Mouse (Mus musculus) gastrocnemius, adult 2 months (tissue): ENCODE data around the gene Gpatch4. TPM values are rescaled to one million over a fixed set of nuclear protein-coding genes. Genes with fewer than 3 reads are reported as not detected.

Experiments used
- DNase-seq: peaks from one replicate; pipeline ENCODE4 v3.0.0; 2022
- H3K27ac ChIP-seq: fragments of 200-600 bp; 2 replicates; pipeline ENCODE4 v1.8.1; 2022; ENCODE audit warnings: mild to moderate bottlenecking
- H3K4me3 ChIP-seq: fragments of 200-600 bp; 2 replicates; pipeline ENCODE4 v1.8.1; 2022; ENCODE audit warnings: mild to moderate bottlenecking, moderate library complexity
- CTCF ChIP-seq: fragments of 200-600 bp; IDR thresholded peaks from 2 replicates; pipeline ENCODE4 v1.8.1; 2022; ENCODE audit warnings: antibody characterized with exemption, mild to moderate bottlenecking, moderate library complexity
- intact Hi-C: fragments of 180-260 bp; cut with DNase I; formaldehyde crosslinking; loops from one replicate; pipeline ENCODE4 v1.15.1; 2025
- total RNA-seq, 2 experiments: library from RNA; stranded (reverse); gene quantifications; 2 replicates each; pipeline ENCODE4 v1.2.3; 2021

Gpatch4 gene
- total RNA-seq, 2 experiments from 2014 or later: 17.9 to 19.6 TPM

- Histone ChIP-seq H3K27ac (no peak overlapping the region), H3K4me3 (no peak overlapping the region)
- no peak for DNase-seq
- intact Hi-C loops: no loop called here
- TF ChIP-seq CTCF: peak; percentile 51
Observed at GRCm38 (mm10) chr3:88005822-88006786, 36.8 kb upstream of the Gpatch4 start.

- intact Hi-C loops: loop anchor here (1.0 to 5.0 kb wide), 2 partner anchors 62 to 232 kb away; no protein-coding TSS in a partner anchor
- TF ChIP-seq CTCF: peak; percentile 72
Observed at GRCm38 (mm10) chr3:88010634-88011265, 32.2 kb upstream of the Gpatch4 start.

GRCm38 (mm10) chr3:88022322-88023191 is 20.4 kb upstream of the Gpatch4 start:
- peak; percentile 94 for DNase-seq
- Histone ChIP-seq H3K27ac (0 out of 2 replicates have a peak overlapping the region, but pooled peaks have one; percentile 35), H3K4me3 (peak overlapping the region; percentile 83)
- TF ChIP-seq CTCF: no peak
- intact Hi-C loops: loop anchor here (5.0 kb wide), 1 partner anchor 35 kb away; the partner anchor contains the start of gene Naxe

More at GRCm38 (mm10) chr3:88010634-88011265, 32.2 kb upstream of the Gpatch4 start:
- Histone ChIP-seq H3K4me3 (no peak overlapping the region), H3K27ac (no peak overlapping the region)
- no peak for DNase-seq

- no peak for TF ChIP-seq CTCF
- DNase-seq: no peak
- 0 out of 2 replicates have a peak overlapping the region, but pooled peaks have one; percentile 35 for H3K27ac ChIP-seq
- intact Hi-C loops: loop anchor here (5.0 kb wide), 1 partner anchor 34 kb away; the partner anchor contains the start of gene Naxe
- H3K4me3 ChIP-seq: peak overlapping the region; percentile 83
Observed at GRCm38 (mm10) chr3:88023192-88024074, 19.5 kb upstream of the Gpatch4 start.

GRCm38 (mm10) chr3:88026823-88027222 is 16.1 kb upstream of the Gpatch4 start:
- no peak overlapping the region for H3K4me3 ChIP-seq
- intact Hi-C loops: loop anchor here (5.0 kb wide), 1 partner anchor 45 kb away; no protein-coding TSS in a partner anchor
- no peak for TF ChIP-seq CTCF
- H3K27ac ChIP-seq: no peak overlapping the region
- DNase-seq: no peak

- Histone ChIP-seq H3K4me3 (no peak within 1 kb of the TSS), H3K27ac (no peak within 1 kb of the TSS)
- DNase-seq: no peak
- intact Hi-C loops: loop anchor here (5.0 kb wide), 1 partner anchor 45 kb away; no protein-coding TSS in a partner anchor
- TF ChIP-seq CTCF: peak; percentile 64
Observed at GRCm38 (mm10) chr3:88027434-88028186, 15.3 kb upstream of the Gpatch4 start, which contains the start of gene Hapln2. TSS of gene Hapln2 (minus strand) at chr3:88027583.

GRCm38 (mm10) chr3:88030608-88031395 is 12.1 kb upstream of the Gpatch4 start:
- TF ChIP-seq CTCF: no peak
- H3K27ac ChIP-seq: no peak overlapping the region
- intact Hi-C loops: no loop called here
- DNase-seq: peak; percentile 31
- H3K4me3 ChIP-seq: peak overlapping the region; percentile 26

GRCm38 (mm10) chr3:88033506-88033905 is 9.4 kb upstream of the Gpatch4 start:
- intact Hi-C loops: no loop called here
- Histone ChIP-seq H3K4me3 (no peak overlapping the region), H3K27ac (no peak overlapping the region)
- DNase-seq: no peak
- no peak for TF ChIP-seq CTCF

- intact Hi-C loops: no loop called here
- TF ChIP-seq CTCF: no peak
- DNase-seq: no peak
- no peak overlapping the region for H3K4me3 ChIP-seq
- H3K27ac ChIP-seq: no peak overlapping the region
Observed at GRCm38 (mm10) chr3:88035561-88036293, 7.2 kb upstream of the Gpatch4 start.
